In the genomic region with DNA sequence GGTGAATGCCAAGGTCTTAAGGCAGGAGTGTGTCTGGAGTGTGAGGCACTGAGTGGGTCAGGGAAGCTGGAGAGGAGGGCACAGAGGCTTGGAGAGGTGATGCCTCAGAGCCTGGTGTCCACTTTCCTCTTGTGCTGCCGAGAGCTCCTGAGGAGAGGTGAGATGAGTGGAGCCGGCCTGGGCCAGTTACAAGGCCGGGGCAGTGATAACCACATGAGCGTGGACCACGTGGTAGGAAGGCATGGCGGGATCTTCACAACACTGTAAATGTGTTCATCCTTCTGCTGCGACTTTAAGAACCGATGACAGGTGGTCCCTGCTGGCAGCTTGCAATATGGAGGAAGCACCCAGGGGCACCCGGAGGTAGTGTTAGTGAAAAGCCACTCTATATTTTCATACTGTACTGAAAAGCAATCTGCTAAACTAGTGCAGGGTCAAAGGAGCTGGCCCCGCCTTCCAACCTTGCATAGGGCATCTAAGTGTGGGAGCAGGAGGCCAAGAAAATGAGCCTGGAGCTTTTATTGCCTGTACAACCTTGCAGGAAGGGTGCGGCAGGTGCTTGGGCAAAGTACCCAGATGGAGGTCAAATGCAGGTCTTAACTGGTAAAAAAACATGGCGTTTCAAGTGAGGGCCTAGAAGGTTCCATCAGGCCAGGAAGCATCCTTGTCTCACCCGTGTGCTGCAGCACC, we compare ENCODE assay signal across 26 mouse cellular contexts. TPM values are rescaled to one million over a fixed set of nuclear protein-coding genes. Genes with fewer than 3 reads are reported as not detected.
"Had no signal": no experiment of that assay in that cellular context is flagged by ENCODE, and none has a peak within 500 bp of the region (broad histone marks: within the 10 kb centered on the region; RNA-seq: fewer than 3 reads in every experiment).

No protein-coding gene starts in this region.

- H3K4me2 ChIP-seq: kidney, embryonic 15.5 days; liver, embryonic 13.5 days; midbrain, embryonic 11.5 days; midbrain, embryonic 15.5 days; neural tube, embryonic 12.5 days; neural tube, embryonic 15.5 days; stomach, embryonic 15.5 days had no signal

- H3K4me1 ChIP-seq: kidney, embryonic 15.5 days; liver, embryonic 13.5 days; midbrain, embryonic 15.5 days; neural tube, embryonic 12.5 days; neural tube, embryonic 15.5 days; stomach, embryonic 15.5 days had no signal

- H3K27me3 ChIP-seq: kidney, embryonic 15.5 days; liver, embryonic 13.5 days; midbrain, embryonic 15.5 days; neural tube, embryonic 12.5 days; neural tube, embryonic 15.5 days; stomach, embryonic 15.5 days had no signal

- DNase-seq: kidney, adult 11 months; kidney, adult 8-10 months; kidney, postnatal 10 days; kidney, postnatal 4 days; layer of hippocampus, postnatal 36 days; liver, embryonic 13.5 days; lung, adult 2 months; lung, postnatal 14 days; lung, postnatal 4 days; right cerebral cortex, adult 18-20 months; right cerebral cortex, postnatal 14 days; right cerebral cortex, postnatal 4 days; spleen, adult 18-20 months; thymus, adult 2 months; thymus, postnatal 14 days had no signal

- H3K4me3 ChIP-seq: kidney, embryonic 15.5 days; left cerebral cortex, adult 2 months; liver, embryonic 13.5 days; midbrain, embryonic 15.5 days; neural tube, embryonic 12.5 days; neural tube, embryonic 15.5 days; stomach, embryonic 15.5 days had no signal

- ATAC-seq: midbrain, embryonic 15.5 days had no signal

- H3K27ac ChIP-seq: kidney, embryonic 15.5 days; left cerebral cortex, adult 2 months; liver, embryonic 13.5 days; midbrain, embryonic 15.5 days; neural tube, embryonic 12.5 days; neural tube, embryonic 15.5 days; stomach, embryonic 15.5 days had no signal

- H3K9me3 ChIP-seq: kidney, embryonic 15.5 days; liver, embryonic 13.5 days; midbrain, embryonic 15.5 days; neural tube, embryonic 12.5 days; neural tube, embryonic 15.5 days; stomach, embryonic 15.5 days had no signal

- H3K9ac ChIP-seq: kidney, embryonic 15.5 days; liver, embryonic 13.5 days; midbrain, embryonic 15.5 days; neural tube, embryonic 12.5 days; neural tube, embryonic 15.5 days; stomach, embryonic 15.5 days had no signal

RNA-seq across cellular contexts. Expression of gene Abcc6, which starts 17.9 kb away (rescaled TPM):
- total RNA-seq: megakaryocyte progenitor cell, adult 5-6 weeks; megakaryocyte-erythroid progenitor cell, adult 5-6 weeks had no signal

RNA-seq across cellular contexts. Expression of gene Kcnj11, which starts 52.5 kb away (rescaled TPM):
- total RNA-seq: liver, adult 2 months; megakaryocyte progenitor cell, adult 5-6 weeks; megakaryocyte-erythroid progenitor cell, adult 5-6 weeks had no signal
- polyA plus RNA-seq: limb, embryonic 11.5 days; liver, adult 2 months; liver, embryonic 13.5 days had no signal
